Mouse (Mus musculus) limb, embryonic 14.5 days (tissue): Measurements from ENCODE around the gene Ccl25. TPM values are rescaled to one million over a fixed set of nuclear protein-coding genes. Genes with fewer than 3 reads are reported as not detected.

Experiments
- ATAC-seq: fragments of 200-750 bp; cut with Nextera tagmentation; 2 replicates; pipeline ENCODE4 v1.8.0; 2017; ENCODE audit warnings: low read depth, moderate number of reproducible peaks, moderate TSS enrichment; ENCODE audit not compliant: low FRiP score
- DNase-seq: peaks from one replicate; pipeline ENCODE4 v3.0.0-alpha.2; 2015; ENCODE audit warnings: low spot score
- H3K27ac ChIP-seq: fragments of 300-500 bp; sonication (generic); replicated peaks from 2 replicates; pipeline ENCODE4 v1.5.1; 2014; ENCODE audit warnings: low read depth, mild to moderate bottlenecking, low read length, moderate library complexity, mixed read lengths
- H3K27me3 ChIP-seq: fragments of 300-500 bp; sonication (generic); 2 replicates; pipeline ENCODE4 v1.6.1; 2014; ENCODE audit warnings: low read length, mixed read lengths; ENCODE audit not compliant: control insufficient read depth, insufficient read depth
- H3K36me3 ChIP-seq: fragments of 300-500 bp; sonication (generic); 2 replicates; pipeline ENCODE4 v1.6.1; 2014; ENCODE audit warnings: mild to moderate bottlenecking, low read length, moderate library complexity, mixed read lengths; ENCODE audit not compliant: control insufficient read depth, insufficient read depth
- H3K4me1 ChIP-seq: fragments of 300-500 bp; sonication (generic); 2 replicates; pipeline ENCODE4 v1.6.1; 2014; ENCODE audit warnings: antibody characterized with exemption, low read length, mixed read lengths; ENCODE audit not compliant: control insufficient read depth, insufficient read depth
- H3K4me2 ChIP-seq: fragments of 300-500 bp; sonication (generic); replicated peaks from 2 replicates; pipeline ENCODE4 v1.6.1; 2014; ENCODE audit warnings: low read depth, mild to moderate bottlenecking, low read length, moderate library complexity; ENCODE audit not compliant: severe bottlenecking
- H3K4me3 ChIP-seq: fragments of 300-500 bp; sonication (generic); replicated peaks from 2 replicates; pipeline ENCODE4 v1.5.1; 2014; ENCODE audit warnings: low read length
- H3K9ac ChIP-seq: fragments of 300-500 bp; sonication (generic); 2 replicates; pipeline ENCODE4 v1.6.1; 2014; ENCODE audit warnings: mild to moderate bottlenecking, low read depth, low read length, moderate library complexity; ENCODE audit not compliant: severe bottlenecking
- H3K9me3 ChIP-seq: fragments of 300-500 bp; sonication (generic); 2 replicates; pipeline ENCODE4 v1.6.1; 2016; ENCODE audit warnings: low read length; ENCODE audit not compliant: control insufficient read depth
- POLR2A ChIP-seq: fragments of 200-500 bp; IDR thresholded peaks from 2 replicates; pipeline ENCODE4 v1.8.0; 2012; ENCODE audit warnings: inconsistent platforms, mild to moderate bottlenecking, moderate library complexity, borderline replicate concordance; ENCODE audit not compliant: insufficient read depth, insufficient read length; ENCODE audit errors: extremely low read depth
- WGBS: fragments of 180-500 bp; shearing (Covaris S2); extraction: QIAGEN DNeasy Blood & Tissue Kit; methylation state at CpG from one replicate; pipeline ENCODE4 v1.1.7; 2014; 5-methylcytosine and 5-hydroxymethylcytosine counted together
- polyA plus RNA-seq, 2 experiments: library from polyadenylated mRNA; depleted of rRNA in 1 of 2; stranded (reverse) in 1 of 2; unstranded in 1 of 2; fragments of >200 nt; fragmentation: Nextera tagmentation in 1 of 2; extraction: Ambion mirVana in 1 of 2; gene quantifications; 2 replicates each; pipeline versions ENCODE4 v1.2.1 to v1.2.3; 2012 to 2014

Gene Ccl25
- 12.4 and 14.8 TPM in 2 replicates for polyA plus RNA-seq (2012; rRNA removed)
- 11.4 and 11.5 TPM in 2 replicates for polyA plus RNA-seq (2014; fragmentation: Nextera tagmentation; extraction: Ambion mirVana)

GRCm38 (mm10) chr8:4324983-4325750 is at the start of gene Ccl25, which contains the start of gene Elavl1:
Ccl25 (plus strand) TSS chr8:4325210.
Elavl1 (minus strand) TSS chr8:4325413.
- H3K36me3 ChIP-seq, result peaks cover 47% of the 10 kb centered on the region
- WGBS, result under 1% methylated on average over 49 of the region's 78 CpGs

DNA sequence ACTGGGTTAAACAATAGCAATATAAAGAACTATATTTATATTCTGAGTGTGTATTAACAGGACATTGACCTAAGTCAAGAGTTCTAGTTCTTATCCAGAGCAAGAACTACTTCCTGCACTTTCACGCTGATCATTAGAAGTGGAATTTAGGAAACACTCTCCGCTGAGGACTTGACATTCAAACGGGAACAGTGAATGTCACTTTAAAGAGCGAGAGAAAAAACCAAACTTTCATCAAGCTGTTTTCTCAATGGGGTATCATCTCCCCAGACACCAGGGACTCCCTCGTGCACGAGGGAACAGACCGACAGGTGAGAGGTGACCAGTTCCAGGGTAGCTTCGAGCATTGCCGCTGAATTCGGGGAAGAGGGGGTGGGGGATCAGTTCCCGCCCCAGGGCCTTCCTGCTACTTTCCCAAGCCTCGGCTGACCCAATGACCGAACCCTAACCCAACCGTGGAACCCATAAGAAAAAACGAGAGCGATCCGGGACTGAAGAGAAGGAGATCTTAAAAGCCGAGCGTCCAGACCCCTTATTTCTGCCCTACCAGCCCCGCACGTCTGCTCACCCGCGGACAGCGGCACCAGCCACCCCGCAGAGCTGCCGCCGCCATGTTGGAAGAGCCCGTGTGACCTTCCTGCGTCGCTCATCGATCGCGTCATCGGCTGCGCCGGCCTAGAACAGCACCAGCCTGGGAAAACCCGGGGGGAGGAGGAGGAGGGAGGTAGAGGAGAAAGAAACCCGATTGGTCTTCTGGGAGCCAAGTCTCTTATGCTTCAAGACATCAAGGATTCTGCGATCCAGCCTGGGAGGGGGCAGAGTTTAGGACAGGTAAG is 49.5 kb upstream of the Ccl25 start, which contains the start of gene Timm44:
TSS of gene Timm44 (minus strand) at position 639 of the 836 bp plus-strand sequence.
- peak; percentile 95 for DNase-seq
- H3K4me1 ChIP-seq, result peaks cover 4% of the 10 kb centered on the region
- H3K9me3 ChIP-seq, result no peaks in the 10 kb centered on the region
- under 1% methylated on average over 39 of the region's 39 CpGs for WGBS
- H3K27me3 ChIP-seq, result no peaks in the 10 kb centered on the region
- peak within 1 kb of the TSS; percentile 58 for H3K4me2 ChIP-seq
- peak within 1 kb of the TSS; percentile 77 for H3K9ac ChIP-seq
- TF ChIP-seq POLR2A, result peak; percentile 19; the same call in 1 of the 2 replicates
- peak within 1 kb of the TSS; percentile 83 for H3K4me3 ChIP-seq
- H3K36me3 ChIP-seq, result peaks cover 30% of the 10 kb centered on the region
- ATAC-seq, result peak; percentile 98
- H3K27ac ChIP-seq, result peak within 1 kb of the TSS; percentile 41; the same call in 1 of the 2 replicates

More at GRCm38 (mm10) chr8:4324983-4325750, at the start of gene Ccl25, which contains the start of gene Elavl1:
- peaks cover 22% of the 10 kb centered on the region for H3K4me1 ChIP-seq
- peak within 1 kb of the TSS; percentile 98 for H3K9ac ChIP-seq
- peak; percentile 99 for ATAC-seq
- no peaks in the 10 kb centered on the region for H3K9me3 ChIP-seq
- peak; percentile 95 for DNase-seq
- no peaks in the 10 kb centered on the region for H3K27me3 ChIP-seq
- H3K4me2 ChIP-seq, result peak within 1 kb of the TSS; percentile 92
- H3K27ac ChIP-seq, result peak within 1 kb of the TSS; percentile 87
- peak; percentile 75; the same call in 1 of the 2 replicates for TF ChIP-seq POLR2A
- H3K4me3 ChIP-seq, result peak within 1 kb of the TSS; percentile 97

DNA sequence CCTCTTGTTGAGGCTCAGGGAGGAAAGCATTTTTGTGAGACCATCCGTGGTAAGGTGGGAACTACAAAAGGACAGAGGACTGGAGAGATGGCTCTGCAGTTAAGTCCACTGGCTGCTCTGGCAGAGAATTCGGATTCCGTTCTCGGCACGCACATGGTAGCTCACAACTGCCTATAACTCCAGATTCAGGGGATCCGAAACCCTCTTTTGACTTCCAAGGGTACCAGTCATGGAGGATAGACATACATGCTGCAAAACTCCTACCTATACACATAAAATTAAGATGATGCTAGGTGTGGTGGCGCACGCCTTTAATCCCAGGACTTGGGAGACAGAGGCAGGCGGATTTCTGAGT is 48.9 kb upstream of the Ccl25 start:
- TF ChIP-seq POLR2A, result no peak
- WGBS, result 21% methylated on average over 9 of the region's 9 CpGs
- no peaks in the 10 kb centered on the region for H3K27me3 ChIP-seq
- no peaks in the 10 kb centered on the region for H3K9me3 ChIP-seq
- peak overlapping the region; percentile 58 for H3K4me2 ChIP-seq
- H3K9ac ChIP-seq, result peak overlapping the region; percentile 77
- peak; percentile 31 for ATAC-seq
- H3K36me3 ChIP-seq, result peaks cover 26% of the 10 kb centered on the region
- H3K4me1 ChIP-seq, result peaks cover 4% of the 10 kb centered on the region
- H3K4me3 ChIP-seq, result peak overlapping the region; percentile 83
- no peak for DNase-seq
- peak overlapping the region; percentile 41; the same call in 1 of the 2 replicates for H3K27ac ChIP-seq

DNA sequence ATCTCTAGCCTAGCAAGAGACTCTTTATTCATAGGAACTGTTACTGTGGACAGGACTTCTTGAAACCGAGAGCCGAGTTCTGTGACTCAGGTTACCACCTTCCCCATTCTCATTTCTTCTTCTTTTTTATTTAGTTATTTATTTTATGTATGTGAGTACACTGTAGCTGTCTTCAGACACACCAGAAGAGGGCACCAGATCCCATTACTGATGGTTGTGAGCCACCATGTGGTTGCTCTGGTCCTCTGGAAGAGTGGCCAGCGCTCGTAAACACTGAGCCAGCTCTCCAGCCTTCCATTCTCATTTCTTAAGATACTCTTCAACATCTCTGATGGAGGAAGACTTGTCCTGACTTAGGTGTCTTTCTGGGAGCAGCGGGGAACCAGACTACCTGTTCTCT is 32.3 kb upstream of the Ccl25 start:
- Histone ChIP-seq H3K4me3 (no peak overlapping the region), H3K27me3 (no peaks in the 10 kb centered on the region), H3K4me1 (no peaks in the 10 kb centered on the region), H3K9me3 (no peaks in the 10 kb centered on the region), H3K36me3 (peaks cover 96% of the 10 kb centered on the region), H3K9ac (no peak overlapping the region), H3K4me2 (no peak overlapping the region), H3K27ac (no peak overlapping the region)
- 86% methylated on average over 5 of the region's 5 CpGs for WGBS
- DNase-seq, result no peak
- no peak for TF ChIP-seq POLR2A
- ATAC-seq, result no peak

DNA sequence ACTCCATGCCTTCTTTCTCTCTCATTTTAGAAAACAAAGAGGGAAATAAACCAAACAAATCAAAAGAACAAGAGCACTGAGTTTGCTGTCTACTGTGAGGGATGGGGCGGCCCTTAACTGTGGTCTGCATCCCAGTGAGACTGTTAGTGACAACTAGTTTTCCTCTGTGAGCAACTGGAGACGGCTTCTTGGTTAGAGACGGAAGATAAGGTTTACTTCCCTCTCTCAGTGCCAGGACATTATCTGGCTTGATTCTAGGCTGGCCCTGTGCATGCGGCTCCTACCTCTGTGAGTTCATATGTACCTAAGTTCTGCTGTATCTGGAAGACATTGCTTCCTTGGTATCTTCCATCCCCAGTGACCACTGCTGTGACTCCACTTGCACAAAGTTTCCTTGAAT is 27.2 kb upstream of the Ccl25 start:
- no peak for ATAC-seq

More for the DNA sequence above, 27.2 kb upstream of the Ccl25 start:
- Histone ChIP-seq H3K27ac (no peak overlapping the region), H3K9ac (no peak overlapping the region), H3K4me1 (no peaks in the 10 kb centered on the region), H3K4me3 (no peak overlapping the region), H3K9me3 (no peaks in the 10 kb centered on the region), H3K36me3 (peaks cover 97% of the 10 kb centered on the region), H3K27me3 (no peaks in the 10 kb centered on the region), H3K4me2 (no peak overlapping the region)
- WGBS, result 89% methylated on average over 4 of the region's 4 CpGs
- TF ChIP-seq POLR2A, result no peak
- no peak for DNase-seq
